Mouse (Mus musculus) limb, embryonic 12.5 days (tissue): ENCODE results near the gene Gm6509. TPM values are rescaled to one million over a fixed set of nuclear protein-coding genes. Genes with fewer than 3 reads are reported as not detected.
"Not testable (repeated sequence)": the region's sequence is repeated elsewhere in the genome, so short reads cannot be mapped to it uniquely, and the experiment has no call there.

Experiments used
- ATAC-seq: fragments of 200-750 bp; cut with Nextera tagmentation; 2 replicates; pipeline ENCODE4 v1.8.0; 2017; ENCODE audit warnings: low read depth, moderate TSS enrichment; ENCODE audit not compliant: insufficient number of reproducible peaks, insufficient read depth, low FRiP score, low TSS enrichment
- H3K27ac ChIP-seq: fragments of 300-500 bp; sonication (generic); 2 replicates; pipeline ENCODE4 v1.5.1; 2016; ENCODE audit warnings: mild to moderate bottlenecking, moderate library complexity
- H3K27me3 ChIP-seq: fragments of 300-500 bp; sonication (generic); 2 replicates; pipeline ENCODE4 v1.6.1; 2016; ENCODE audit warnings: mild to moderate bottlenecking, moderate library complexity
- H3K36me3 ChIP-seq: fragments of 300-500 bp; sonication (generic); 2 replicates; pipeline ENCODE4 v1.6.1; 2016; ENCODE audit warnings: mild to moderate bottlenecking, moderate library complexity
- H3K4me1 ChIP-seq: fragments of 300-500 bp; sonication (generic); replicated peaks from 2 replicates; pipeline ENCODE4 v1.6.1; 2016
- H3K4me2 ChIP-seq: fragments of 300-500 bp; sonication (generic); 2 replicates; pipeline ENCODE4 v1.6.1; 2016; ENCODE audit warnings: mild to moderate bottlenecking, moderate library complexity
- H3K4me3 ChIP-seq: fragments of 300-500 bp; sonication (generic); replicated peaks from 2 replicates; pipeline ENCODE4 v1.5.1; 2016; ENCODE audit warnings: mild to moderate bottlenecking
- H3K9ac ChIP-seq: fragments of 300-500 bp; sonication (generic); replicated peaks from 2 replicates; pipeline ENCODE4 v1.6.1; 2016; ENCODE audit warnings: mild to moderate bottlenecking, moderate library complexity
- H3K9me3 ChIP-seq: fragments of 300-500 bp; sonication (generic); 2 replicates; pipeline ENCODE4 v1.6.1; 2016; ENCODE audit warnings: mild to moderate bottlenecking, moderate library complexity
- WGBS: fragments of 180-500 bp; shearing (Covaris S2); methylation state at CpG from one replicate; pipeline ENCODE4 v1.1.7; 2016; 5-methylcytosine and 5-hydroxymethylcytosine counted together
- polyA plus RNA-seq: library from polyadenylated mRNA; unstranded; fragments of >200 nt; fragmentation: Nextera tagmentation; extraction: Ambion mirVana; gene quantifications from 2 replicates; pipeline ENCODE4 v1.2.1, GENCODE M21; 2016

Gene Gm6509
- polyA plus RNA-seq: not detected in 2 replicates

DNA sequence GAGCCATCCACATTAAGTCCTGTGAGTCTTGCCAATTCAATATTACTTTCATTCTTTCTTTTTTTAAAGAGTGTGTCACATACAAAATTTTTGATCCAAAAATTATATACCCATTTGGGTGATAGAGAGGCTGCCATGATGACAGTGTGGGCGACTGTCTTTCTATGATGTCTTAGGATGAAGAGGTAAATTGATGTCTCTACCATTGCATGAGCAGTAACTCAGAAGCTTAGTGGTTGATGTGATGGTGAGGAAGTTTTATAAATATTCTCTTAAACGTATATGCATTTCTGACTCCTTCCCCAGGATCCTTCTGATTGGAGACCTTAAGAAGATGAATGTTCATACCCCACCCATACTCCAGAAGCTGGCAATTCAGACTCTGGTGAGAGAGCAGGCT lies at the start of gene Gm6509:
Gene Gm6509 (plus strand): TSS at position 301 of the 400 bp plus-strand sequence.
- H3K4me3 ChIP-seq, H3K27ac ChIP-seq, H3K36me3 ChIP-seq, H3K4me1 ChIP-seq, H3K27me3 ChIP-seq, H3K9me3 ChIP-seq, H3K4me2 ChIP-seq, ATAC-seq, H3K9ac ChIP-seq: not testable (repeated sequence)
- no CpG with 5 or more reads among the region's 2 CpGs for WGBS

DNA sequence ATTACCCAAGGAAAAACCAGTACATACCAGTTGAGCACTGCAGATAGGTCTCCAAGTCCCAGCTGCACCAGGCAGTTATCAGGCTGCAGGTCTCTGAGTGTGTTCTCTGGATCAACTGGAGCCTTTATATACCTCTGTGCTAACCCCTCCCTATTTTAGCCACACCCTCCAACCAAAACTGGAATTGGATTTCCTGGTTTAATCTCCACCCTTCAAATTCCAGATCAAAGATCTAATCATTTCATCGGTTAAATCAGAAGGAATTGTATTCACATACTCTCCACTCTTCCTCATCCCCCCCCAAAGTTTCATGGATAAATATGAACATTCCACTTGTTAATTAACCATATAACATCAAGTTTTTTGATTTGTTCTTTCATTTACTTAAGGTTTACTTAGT lies 7.5 kb upstream of the Gm6509 start, which contains the start of gene Gm3147:
Gene Gm3147 (minus strand): TSS at position 101 of the 400 bp plus-strand sequence.
- H3K27ac ChIP-seq, H3K4me1 ChIP-seq, H3K27me3 ChIP-seq, H3K36me3 ChIP-seq, H3K9me3 ChIP-seq, H3K9ac ChIP-seq, H3K4me3 ChIP-seq, H3K4me2 ChIP-seq, ATAC-seq: not testable (repeated sequence)
- no CpG with 5 or more reads among the region's 1 CpGs for WGBS

DNA sequence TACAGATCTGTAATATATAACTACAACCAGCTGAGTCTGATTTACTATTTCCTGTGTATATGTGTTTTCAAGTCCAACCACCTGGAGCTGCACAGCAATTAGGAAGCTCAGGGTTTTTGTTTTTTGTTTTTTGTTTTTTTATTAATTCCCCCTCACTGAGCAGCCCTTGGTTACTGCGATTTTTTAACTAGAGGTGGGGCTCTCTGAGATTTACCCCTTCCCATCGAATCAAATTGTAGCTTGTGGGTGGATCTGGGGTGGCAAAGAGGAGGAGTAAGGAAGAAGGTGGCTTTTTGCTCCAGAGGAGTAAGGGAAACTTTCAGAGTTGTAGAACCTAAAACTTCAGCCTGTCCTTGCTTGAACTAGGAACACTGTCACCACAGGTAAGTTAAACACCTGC lies 24.3 kb downstream of the Gm6509 start, which contains the start of gene Gm6205:
Gene Gm6205 (plus strand): TSS at position 301 of the 400 bp plus-strand sequence.
- H3K4me3 ChIP-seq, H3K27me3 ChIP-seq, H3K9me3 ChIP-seq, H3K4me2 ChIP-seq, H3K27ac ChIP-seq, ATAC-seq, H3K4me1 ChIP-seq, H3K36me3 ChIP-seq, H3K9ac ChIP-seq: not testable (repeated sequence)
- WGBS: no CpG with 5 or more reads among the region's 2 CpGs

Other genes with a start within 250 kb of the Gm6509 start
- not detected in 2 replicates for gene Gm7682, start 178.2 kb upstream of the Gm6509 start, polyA plus RNA-seq
- not detected in 2 replicates for gene Gm3139, start 97.7 kb upstream of the Gm6509 start, polyA plus RNA-seq
- not detected in 2 replicates for gene Gm3147, start 7.6 kb upstream of the Gm6509 start, polyA plus RNA-seq
- gene Gm6205, start 24.4 kb downstream of the Gm6509 start, polyA plus RNA-seq: not detected in 2 replicates
- gene Gm3183, start 241.5 kb downstream of the Gm6509 start, polyA plus RNA-seq: not detected in 2 replicates